Mouse (Mus musculus) thymus, adult 2 months (tissue): ENCODE results near the gene Tspan9. TPM values are rescaled to one million over a fixed set of nuclear protein-coding genes. Genes with fewer than 3 reads are reported as not detected.
A peak's percentile ranks its signal among the peaks of the same experiment; 100 is the strongest.

Experiments used
- DNase-seq: peaks from one replicate; pipeline ENCODE4 v3.0.0; 2021
- H3K27ac ChIP-seq: fragments of 200-500 bp; 2 replicates; pipeline ENCODE4 v1.5.1; 2012; ENCODE audit warnings: low read length, control low read depth; ENCODE audit not compliant: control insufficient read depth, insufficient read depth
- H3K27me3 ChIP-seq: fragments of 200-500 bp; 2 replicates; pipeline ENCODE4 v1.6.1; 2012; ENCODE audit warnings: mild to moderate bottlenecking, low read length, moderate library complexity, mixed read lengths; ENCODE audit not compliant: control insufficient read depth, insufficient read depth
- H3K36me3 ChIP-seq: fragments of 200-500 bp; 2 replicates; pipeline ENCODE4 v1.6.1; 2012; ENCODE audit warnings: mild to moderate bottlenecking, low read length, moderate library complexity; ENCODE audit not compliant: control insufficient read depth, insufficient read depth
- H3K4me1 ChIP-seq: fragments of 200-500 bp; replicated peaks from 2 replicates; pipeline ENCODE4 v1.6.1; 2012; ENCODE audit warnings: low read length; ENCODE audit not compliant: control insufficient read depth, insufficient read depth
- H3K4me3 ChIP-seq: fragments of 200-500 bp; 2 replicates; pipeline ENCODE4 v1.5.1; 2012; ENCODE audit warnings: mild to moderate bottlenecking, low read length, control low read depth, moderate library complexity; ENCODE audit not compliant: control insufficient read depth, insufficient read depth
- CTCF ChIP-seq: fragments of 200-500 bp; IDR thresholded peaks from 2 replicates; pipeline ENCODE4 v1.5.1; 2012; ENCODE audit warnings: mild to moderate bottlenecking, control low read depth, low read length, moderate library complexity, borderline replicate concordance; ENCODE audit not compliant: control insufficient read depth, poor library complexity, insufficient read depth; ENCODE audit errors: extremely low read depth
- POLR2A ChIP-seq: fragments of 200-500 bp; IDR thresholded peaks from 2 replicates; pipeline ENCODE4 v1.6.1; 2012; ENCODE audit warnings: mild to moderate bottlenecking, low read length, control low read depth, moderate library complexity; ENCODE audit not compliant: control insufficient read depth, poor library complexity, insufficient read depth; ENCODE audit errors: extremely low read depth
- WGBS: fragments of 180-500 bp; shearing (Covaris S2); methylation state at CpG from one replicate; pipeline ENCODE4 v1.1.7; 2018; 5-methylcytosine and 5-hydroxymethylcytosine counted together
- polyA plus RNA-seq: library from polyadenylated mRNA; depleted of rRNA; stranded (reverse); fragments of >200 nt; gene quantifications from 2 replicates; pipeline ENCODE4 v1.2.3, GENCODE M21; 2012

Tspan9 gene
- polyA plus RNA-seq, 1 experiment = 36.7 TPM

GRCm38 (mm10) chr6:128025581-128025980 is 117.8 kb downstream of the Tspan9 start:
- 6% methylated on average over 13 of the region's 13 CpGs for WGBS
- TF ChIP-seq POLR2A = no peak
- Histone ChIP-seq H3K4me1 (peaks cover 51% of the 10 kb centered on the region), H3K27ac (no peak overlapping the region; the same call in 1 of the 2 replicates), H3K4me3 (no peak overlapping the region), H3K27me3 (no peaks in the 10 kb centered on the region), H3K36me3 (no peaks in the 10 kb centered on the region)
- DNase-seq = peak; percentile 64

GRCm38 (mm10) chr6:128022207-128022606 is 121.2 kb downstream of the Tspan9 start:
- Histone ChIP-seq H3K4me1 (peaks cover 46% of the 10 kb centered on the region), H3K4me3 (no peak overlapping the region), H3K27me3 (no peaks in the 10 kb centered on the region), H3K36me3 (no peaks in the 10 kb centered on the region), H3K27ac (no peak overlapping the region; the same call in 1 of the 2 replicates)
- no peak for DNase-seq
- TF ChIP-seq POLR2A (no peak), CTCF (no peak)
- WGBS = 73% methylated on average over 6 of the region's 6 CpGs

GRCm38 (mm10) chr6:128021931-128022202 is 121.5 kb downstream of the Tspan9 start:
- WGBS = 78% methylated on average over 5 of the region's 5 CpGs
- DNase-seq = no peak
- no peak overlapping the region; the same call in 1 of the 2 replicates for H3K27ac ChIP-seq
- H3K27me3 ChIP-seq = no peaks in the 10 kb centered on the region
- H3K36me3 ChIP-seq = no peaks in the 10 kb centered on the region
- TF ChIP-seq CTCF = no peak
- no peak for TF ChIP-seq POLR2A
- H3K4me1 ChIP-seq = peaks cover 46% of the 10 kb centered on the region
- no peak overlapping the region for H3K4me3 ChIP-seq

DNA sequence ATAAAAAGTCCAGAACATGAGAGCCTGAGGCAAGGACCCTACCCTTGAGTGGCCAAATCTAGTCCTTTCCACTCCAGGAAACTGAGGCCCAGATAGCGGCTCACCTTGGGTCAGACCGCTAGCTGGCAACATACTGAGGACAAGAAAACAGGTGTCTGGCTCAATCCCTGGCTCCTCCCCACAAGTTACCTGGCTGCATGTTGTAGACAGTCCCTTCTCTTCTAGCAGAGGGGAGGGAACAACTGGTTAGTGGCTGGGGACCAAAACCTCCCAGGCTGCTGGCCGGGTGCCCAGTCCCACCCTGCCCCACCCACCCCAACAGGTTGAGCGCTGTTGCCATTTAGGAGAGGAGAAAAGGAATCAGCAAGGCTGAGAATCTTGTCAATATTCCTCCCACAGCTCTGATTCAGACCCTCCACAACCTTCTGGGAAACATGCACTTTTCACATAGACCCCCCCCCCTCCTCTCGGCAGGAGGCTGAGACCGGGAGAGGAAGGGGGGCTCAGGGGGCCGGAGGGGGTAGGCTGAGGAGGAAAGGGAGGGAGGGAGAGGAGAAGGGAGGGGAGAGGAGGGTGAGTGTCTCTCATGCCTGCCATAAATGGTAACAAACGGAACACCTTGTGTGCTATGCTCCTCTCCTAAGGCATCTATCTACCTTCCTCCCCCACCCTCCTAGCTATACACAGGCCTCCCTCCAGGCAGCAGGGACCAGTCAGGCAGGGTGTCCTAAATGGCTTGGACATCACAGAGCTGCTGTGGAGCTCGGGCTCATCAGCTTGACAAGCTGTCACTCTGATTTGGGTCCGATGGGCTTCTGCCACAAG is 122.1 kb downstream of the Tspan9 start:
- Histone ChIP-seq H3K27ac (no peak overlapping the region), H3K4me3 (no peak overlapping the region), H3K27me3 (no peaks in the 10 kb centered on the region), H3K36me3 (no peaks in the 10 kb centered on the region), H3K4me1 (peaks cover 46% of the 10 kb centered on the region)
- 42% methylated on average over 10 of the region's 10 CpGs for WGBS
- DNase-seq = no peak
- TF ChIP-seq CTCF (no peak), POLR2A (no peak)

GRCm38 (mm10) chr6:128020521-128021057 is 122.8 kb downstream of the Tspan9 start:
- Histone ChIP-seq H3K36me3 (no peaks in the 10 kb centered on the region), H3K27me3 (no peaks in the 10 kb centered on the region), H3K4me3 (no peak overlapping the region), H3K4me1 (peaks cover 40% of the 10 kb centered on the region), H3K27ac (no peak overlapping the region)
- WGBS = 77% methylated on average over 8 of the region's 8 CpGs
- TF ChIP-seq POLR2A = no peak
- no peak for TF ChIP-seq CTCF
- DNase-seq = no peak

DNA sequence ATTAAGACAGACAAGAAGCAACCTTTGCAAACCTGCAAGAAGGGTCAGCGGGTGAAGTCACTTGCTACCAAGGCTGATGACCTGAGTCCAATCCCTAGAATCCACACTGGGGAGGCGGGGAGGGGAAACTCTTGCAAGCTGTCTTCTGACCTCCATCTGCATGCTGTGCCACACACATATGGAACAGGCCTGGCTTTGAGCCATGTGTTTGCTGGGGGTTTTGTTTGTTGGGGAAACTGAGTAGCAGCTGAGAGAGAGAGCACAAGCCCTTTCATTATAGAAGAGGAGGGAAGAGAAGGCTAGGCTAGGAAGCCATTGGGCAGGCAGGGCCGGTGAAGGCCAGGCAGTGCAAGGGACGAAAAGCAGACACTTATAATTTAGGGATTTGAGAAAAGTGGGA is 123.3 kb downstream of the Tspan9 start:
- Histone ChIP-seq H3K36me3 (no peaks in the 10 kb centered on the region), H3K27me3 (no peaks in the 10 kb centered on the region), H3K27ac (no peak overlapping the region), H3K4me3 (no peak overlapping the region), H3K4me1 (peaks cover 36% of the 10 kb centered on the region)
- 97% methylated on average over 4 of the region's 4 CpGs for WGBS
- no peak for DNase-seq
- no peak for TF ChIP-seq CTCF

- H3K27me3 ChIP-seq = no peaks in the 10 kb centered on the region
- H3K4me3 ChIP-seq = no peak overlapping the region
- no peak for DNase-seq
- 97% methylated on average over 7 of the region's 7 CpGs for WGBS
- peaks cover 31% of the 10 kb centered on the region for H3K4me1 ChIP-seq
- TF ChIP-seq CTCF = no peak
- no peak for TF ChIP-seq POLR2A
- H3K36me3 ChIP-seq = no peaks in the 10 kb centered on the region
- no peak overlapping the region for H3K27ac ChIP-seq
Measured at GRCm38 (mm10) chr6:128019119-128019518, 124.3 kb downstream of the Tspan9 start.
